Mouse (Mus musculus) CH12.LX (cell line): ENCODE data around the gene Ercc6. TPM values are rescaled to one million over a fixed set of nuclear protein-coding genes. Genes with fewer than 3 reads are reported as not detected.

Experiments used
- DNase-seq: peaks from one replicate; pipeline ENCODE4 v3.0.0-alpha.2; 2013; ENCODE audit errors: extremely low read depth
- H3K27ac ChIP-seq: 2 replicates; pipeline ENCODE4 v1.5.1; 2012; ENCODE audit warnings: low read depth, mild to moderate bottlenecking, control low read depth, moderate library complexity; ENCODE audit not compliant: insufficient read depth
- H3K27me3 ChIP-seq: replicated peaks from 2 replicates; pipeline ENCODE3; 2012; ENCODE audit warnings: inconsistent platforms
- H3K36me3 ChIP-seq, 2 experiments: replicated peaks in 1 of 2; 2 replicates each; pipeline versions ENCODE3 to v1.6.1; 2012; ENCODE audit warnings: inconsistent platforms in 1 of 2, low read length in 1 of 2, mild to moderate bottlenecking in 1 of 2, mixed read lengths in 1 of 2, moderate library complexity in 1 of 2; ENCODE audit not compliant: control insufficient read depth in 1 of 2, insufficient read depth in 1 of 2
- H3K4me1 ChIP-seq, 2 experiments: 2 replicates each; pipeline ENCODE4 v1.6.1; 2012; ENCODE audit warnings: inconsistent platforms in 1 of 2, moderate library complexity in 1 of 2; ENCODE audit not compliant: insufficient read depth in 2 of 2, control insufficient read depth in 1 of 2
- H3K4me2 ChIP-seq: 2 replicates; pipeline ENCODE4 v1.6.1; 2012; ENCODE audit warnings: low read depth, mild to moderate bottlenecking, control low read depth; ENCODE audit not compliant: poor library complexity, insufficient read depth, severe bottlenecking
- H3K4me3 ChIP-seq, 3 experiments: fragments of 150-350 bp in 1 of 3; sonication (generic) in 1 of 3; replicated peaks in 1 of 3; 2 replicates each; pipeline versions ENCODE3 to v1.5.1; 2011 to 2012; ENCODE audit warnings: low read depth in 2 of 3, low read length in 2 of 3, mild to moderate bottlenecking in 2 of 3, moderate library complexity in 2 of 3, control low read depth in 1 of 3, improper control_type of control experiment in 1 of 3, inconsistent platforms in 1 of 3, mixed read lengths in 1 of 3; ENCODE audit not compliant: poor library complexity in 1 of 3
- H3K79me2 ChIP-seq: replicated peaks from 2 replicates; pipeline ENCODE4 v1.6.1; 2012; ENCODE audit warnings: mild to moderate bottlenecking, moderate library complexity; ENCODE audit not compliant: control insufficient read depth, poor library complexity, insufficient read depth, severe bottlenecking; ENCODE audit errors: extremely low read depth
- H3K9ac ChIP-seq: 2 replicates; pipeline ENCODE4 v1.6.1; 2012; ENCODE audit warnings: low read depth, mild to moderate bottlenecking, control low read depth, moderate library complexity; ENCODE audit not compliant: insufficient read depth
- H3K9me3 ChIP-seq: replicated peaks from 2 replicates; pipeline ENCODE3; 2012; ENCODE audit warnings: low read length, inconsistent platforms, mixed read lengths
- CTCF ChIP-seq, 2 experiments: IDR thresholded peaks in 1 of 2; conservative IDR thresholded peaks in 1 of 2; 2 replicates each; pipeline ENCODE4 v1.5.1; 2011 to 2012; ENCODE audit warnings: low read depth in 2 of 2, low read length in 2 of 2, improper control_type of control experiment in 1 of 2, inconsistent platforms in 1 of 2, mild to moderate bottlenecking in 1 of 2, moderate library complexity in 1 of 2
- EP300 ChIP-seq: IDR thresholded peaks from 2 replicates; pipeline ENCODE4 v1.6.1; 2011; ENCODE audit warnings: low read length, improper control_type of control experiment
- HCFC1 ChIP-seq: IDR thresholded peaks from 2 replicates; pipeline ENCODE4 v1.6.1; 2012; ENCODE audit warnings: low read depth, mild to moderate bottlenecking, inconsistent platforms, low read length, improper control_type of control experiment
- IRF4 ChIP-seq: IDR thresholded peaks from 2 replicates; pipeline ENCODE4 v1.6.1; 2014; ENCODE audit warnings: low read depth, mild to moderate bottlenecking, inconsistent platforms, low read length, improper control_type of control experiment
- KAT2A ChIP-seq: IDR thresholded peaks from 2 replicates; pipeline ENCODE4 v1.6.1; 2012; ENCODE audit warnings: low read length, improper control_type of control experiment, inconsistent platforms; ENCODE audit not compliant: insufficient replicate concordance
- MAFK ChIP-seq: IDR thresholded peaks from 2 replicates; pipeline ENCODE4 v1.6.1; 2011; ENCODE audit warnings: low read length, improper control_type of control experiment; ENCODE audit not compliant: insufficient replicate concordance
- MEF2A ChIP-seq: IDR thresholded peaks from 2 replicates; pipeline ENCODE4 v1.6.1; 2014; ENCODE audit warnings: low read depth, mild to moderate bottlenecking, inconsistent platforms, low read length, improper control_type of control experiment, borderline replicate concordance
- MYC ChIP-seq: IDR thresholded peaks from 2 replicates; pipeline ENCODE4 v1.6.1; 2011; ENCODE audit warnings: low read depth, mild to moderate bottlenecking, improper control_type of control experiment, low read length
- NELFE ChIP-seq: IDR thresholded peaks from 2 replicates; pipeline ENCODE4 v1.6.1; 2011; ENCODE audit warnings: low read depth, low read length, improper control_type of control experiment
- PAX5 ChIP-seq: IDR thresholded peaks from 2 replicates; pipeline ENCODE4 v1.6.1; 2012; ENCODE audit warnings: low read length, inconsistent platforms, mixed read lengths
- POLR2A ChIP-seq: IDR thresholded peaks from 2 replicates; pipeline ENCODE4 v1.6.1; 2011; ENCODE audit warnings: low read depth, mild to moderate bottlenecking, improper control_type of control experiment, low read length
- POLR2AphosphoS2 ChIP-seq: IDR thresholded peaks from 2 replicates; pipeline ENCODE4 v1.6.1; 2011; ENCODE audit warnings: low read depth, low read length, improper control_type of control experiment
- RAD21 ChIP-seq: IDR thresholded peaks from 2 replicates; pipeline ENCODE4 v1.6.1; 2011; ENCODE audit warnings: low read depth, mild to moderate bottlenecking, low read length, improper control_type of control experiment, moderate library complexity
- SMC3 ChIP-seq: IDR thresholded peaks from 2 replicates; pipeline ENCODE4 v1.6.1; 2011; ENCODE audit warnings: low read depth, low read length, improper control_type of control experiment
- USF1 ChIP-seq: IDR thresholded peaks from 2 replicates; pipeline ENCODE4 v1.6.1; 2014; ENCODE audit warnings: low read depth, mild to moderate bottlenecking, inconsistent platforms, low read length, improper control_type of control experiment
- USF2 ChIP-seq: conservative IDR thresholded peaks from 2 replicates; pipeline ENCODE4 v1.6.1; 2011; ENCODE audit warnings: low read depth, low read length, improper control_type of control experiment
- ZC3H11A ChIP-seq: IDR thresholded peaks from 2 replicates; pipeline ENCODE4 v1.6.1; 2012; ENCODE audit warnings: low read depth, mild to moderate bottlenecking, inconsistent platforms, low read length, improper control_type of control experiment
- ZKSCAN1 ChIP-seq: IDR thresholded peaks from 2 replicates; pipeline ENCODE4 v1.6.1; 2012; ENCODE audit warnings: low read depth, inconsistent platforms, low read length, improper control_type of control experiment, borderline replicate concordance
- ZNF384 ChIP-seq: IDR thresholded peaks from 2 replicates; pipeline ENCODE4 v1.6.1; 2012; ENCODE audit warnings: low read depth, low read length, improper control_type of control experiment, inconsistent platforms
- dilution Hi-C: fragments of 300-500 bp; cut with MboI; formaldehyde crosslinking; loops from 2 replicates; pipeline ENCODE4 v1.14.3; 2020; ENCODE audit warnings: low sequenced_read_pairs; ENCODE audit not compliant: extremely low pct_unique_long_range_greater_than_20kb, extremely low pct_ligation_motif_present
- in situ Hi-C: fragments of 300-500 bp; cut with MboI; formaldehyde crosslinking; loops from 3 replicates; pipeline ENCODE4 v1.14.3; 2019; ENCODE audit warnings: low sequenced_read_pairs, low pct_ligation_motif_present, low pct_unique_long_range_greater_than_20kb, mixed read lengths
- polyA plus RNA-seq: library from polyadenylated mRNA; unstranded; fragments of >175 nt; gene quantifications from 2 replicates; pipeline ENCODE4 v1.2.1, GENCODE M21; 2012; ENCODE audit warnings: low read depth; ENCODE audit not compliant: insufficient read length
- total RNA-seq, 2 experiments: library from RNA; depleted of rRNA; stranded (reverse); fragments of 300-350 nt in 1 of 2; fragments of >200 nt in 1 of 2; gene quantifications; 2 replicates each; pipeline ENCODE4 v1.2.3; 2012 to 2014

The Ercc6 gene
- total and polyA plus RNA-seq, 3 experiments: 10.7 to 16.7 (median 15.3) TPM

DNA sequence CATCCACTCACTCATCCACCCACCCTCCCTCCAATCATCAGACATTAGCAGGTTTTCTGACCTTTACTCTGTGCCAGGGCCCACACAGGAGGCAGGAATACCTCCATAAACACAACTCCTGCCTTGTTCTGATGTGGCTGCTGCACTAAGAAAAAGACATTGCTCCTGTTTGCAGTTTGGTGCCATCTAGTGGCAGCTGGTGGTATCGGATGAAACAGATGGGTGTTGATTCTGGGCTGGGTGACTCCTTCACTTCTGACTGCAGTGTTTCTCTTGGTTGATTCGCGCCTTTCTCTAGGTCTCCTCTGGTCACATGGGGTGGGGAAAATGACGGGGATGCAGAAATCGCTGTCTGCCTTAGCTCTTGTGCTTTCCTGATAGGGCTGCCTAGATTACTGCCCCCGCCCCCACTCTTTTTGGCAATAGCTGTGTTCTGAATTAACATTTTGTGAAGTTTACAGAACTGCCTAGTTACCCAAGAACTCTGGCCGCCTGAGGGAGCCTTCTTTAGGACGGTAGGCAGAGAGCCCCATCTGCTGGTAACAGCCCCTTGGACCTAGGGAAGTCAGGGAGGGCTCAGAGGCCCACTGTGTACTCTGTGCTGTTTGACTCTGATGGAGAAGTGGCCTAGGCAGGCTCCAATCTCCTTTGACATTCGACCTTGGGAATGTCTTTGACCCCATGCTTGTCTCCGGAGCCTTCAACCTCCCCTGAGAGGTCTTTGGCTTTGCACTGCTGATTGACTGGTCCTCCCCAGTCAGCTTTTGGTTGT is 73.9 kb downstream of the Ercc6 start:
- 0 out of 2 replicates have a peak overlapping the region, but pooled peaks have one; percentile 10 for H3K4me2 ChIP-seq

DNA sequence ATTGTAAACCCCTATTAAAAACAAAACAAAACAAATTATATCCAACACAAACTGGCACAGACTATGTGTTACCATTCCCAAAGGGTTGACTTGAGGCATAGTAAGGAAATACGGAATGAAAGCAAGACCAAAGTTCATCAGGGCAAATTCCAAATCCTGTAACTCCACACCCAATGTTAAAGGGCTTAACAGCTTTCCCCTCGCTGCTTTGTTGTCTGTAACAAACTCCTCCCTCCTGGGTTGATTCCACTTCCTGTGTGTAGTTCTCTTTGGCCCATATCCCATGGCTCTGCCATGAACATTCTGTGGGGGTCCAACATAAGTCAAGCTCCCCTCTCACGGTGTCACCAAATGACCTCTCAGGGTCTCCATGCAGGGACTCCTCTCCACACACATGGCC is 77.1 kb downstream of the Ercc6 start:
- dilution Hi-C loops: no loop called here

More for the DNA sequence above, 73.9 kb downstream of the Ercc6 start:
- peak; percentile 84 for DNase-seq
- TF ChIP-seq RAD21 (peak; percentile 63), MAFK (no peak), NELFE (0 out of 2 replicates have a peak, but pooled peaks have one; percentile 25), SMC3 (peak; percentile 64), CTCF (conservative IDR thresholded peaks at IDR 0.05 in 1 of 2, IDR thresholded peaks at IDR 0.05 in 1 of 2; ENCODE audit: low read depth in 2 of 2, low read length in 2 of 2) (peak; percentile 83 to 91)
- H3K9ac ChIP-seq: no peak overlapping the region
- dilution Hi-C loops (no loop called here), in situ Hi-C loops (no loop called here)
- H3K9me3 ChIP-seq: no peaks in the 10 kb centered on the region
- H3K27me3 ChIP-seq: peaks cover 3% of the 10 kb centered on the region
- H3K27ac ChIP-seq: no peak overlapping the region
- no peak overlapping the region for H3K4me3 ChIP-seq
- no peaks in the 10 kb centered on the region for H3K36me3 ChIP-seq
- no peaks in the 10 kb centered on the region for H3K79me2 ChIP-seq
- H3K4me1 ChIP-seq: peaks cover 0 to 8% of the 10 kb centered on the region in 2 experiments; a peak in 3 of 4 replicates

More for the DNA sequence above, 77.1 kb downstream of the Ercc6 start:
- in situ Hi-C loops: no loop called here
- H3K4me1 ChIP-seq: peaks cover 0 to 8% of the 10 kb centered on the region in 2 experiments; a peak in 3 of 4 replicates
- H3K9me3 ChIP-seq: no peaks in the 10 kb centered on the region
- H3K27ac ChIP-seq: no peak overlapping the region
- no peaks in the 10 kb centered on the region for H3K79me2 ChIP-seq
- no peak overlapping the region for H3K4me3 ChIP-seq
- no peak for TF ChIP-seq IRF4
- no peak for TF ChIP-seq HCFC1
- no peak for TF ChIP-seq NELFE
- no peak for TF ChIP-seq PAX5
- TF ChIP-seq ZNF384: no peak
- TF ChIP-seq ZC3H11A: no peak
- TF ChIP-seq USF1: no peak
- TF ChIP-seq USF2: no peak
- TF ChIP-seq MEF2A: no peak
- TF ChIP-seq KAT2A: no peak
- no peak for TF ChIP-seq POLR2AphosphoS2
- TF ChIP-seq EP300: no peak
- no peak for TF ChIP-seq POLR2A
- TF ChIP-seq MYC: no peak
- no peak for TF ChIP-seq ZKSCAN1
- peaks cover 12% of the 10 kb centered on the region for H3K27me3 ChIP-seq
- H3K9ac ChIP-seq: no peak overlapping the region
- no peak for DNase-seq
- H3K36me3 ChIP-seq: no peaks in the 10 kb centered on the region
- no peak overlapping the region for H3K4me2 ChIP-seq
